Mouse (Mus musculus) CD4-positive naive resting alpha-beta T cell, adult 57 days (primary cell): ENCODE data around the gene Ms4a15. TPM values are rescaled to one million over a fixed set of nuclear protein-coding genes. Genes with fewer than 3 reads are reported as not detected.

Source experiments
- total RNA-seq: library from RNA; stranded (reverse); gene quantifications from one replicate; pipeline ENCODE4 v1.2.4, GENCODE M21; 2023

The Ms4a15 gene
- not detected for total RNA-seq

DNA sequence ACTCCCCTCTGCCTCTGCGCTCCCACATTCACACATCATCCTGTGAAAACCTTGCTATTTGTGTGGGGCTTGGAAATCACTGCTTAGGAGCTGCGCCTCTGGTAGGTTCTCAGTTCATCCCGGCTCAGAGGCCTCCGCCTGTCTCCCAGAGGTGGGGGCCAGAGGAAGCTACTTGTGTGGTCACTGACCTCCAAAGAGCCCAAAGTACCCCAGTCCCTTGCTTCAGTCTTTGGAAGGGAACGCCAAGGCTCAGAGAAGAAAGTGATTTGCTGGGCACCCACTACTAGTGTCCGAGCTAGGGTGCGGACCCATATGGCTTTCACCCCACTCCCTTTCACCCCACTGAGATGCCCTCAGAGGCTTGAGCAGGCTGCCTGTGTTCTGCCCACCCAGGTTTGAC, at the start of gene Ms4a15:
TSS of gene Ms4a15 (minus strand) at position 101 of the 400 bp plus-strand sequence.

GRCm38 (mm10) chr19:11017891-11018290, 24.8 kb upstream of the Ms4a15 start, which contains the start of gene Ms4a18:
Ms4a18 (minus strand) TSS chr19:11018031.

DNA sequence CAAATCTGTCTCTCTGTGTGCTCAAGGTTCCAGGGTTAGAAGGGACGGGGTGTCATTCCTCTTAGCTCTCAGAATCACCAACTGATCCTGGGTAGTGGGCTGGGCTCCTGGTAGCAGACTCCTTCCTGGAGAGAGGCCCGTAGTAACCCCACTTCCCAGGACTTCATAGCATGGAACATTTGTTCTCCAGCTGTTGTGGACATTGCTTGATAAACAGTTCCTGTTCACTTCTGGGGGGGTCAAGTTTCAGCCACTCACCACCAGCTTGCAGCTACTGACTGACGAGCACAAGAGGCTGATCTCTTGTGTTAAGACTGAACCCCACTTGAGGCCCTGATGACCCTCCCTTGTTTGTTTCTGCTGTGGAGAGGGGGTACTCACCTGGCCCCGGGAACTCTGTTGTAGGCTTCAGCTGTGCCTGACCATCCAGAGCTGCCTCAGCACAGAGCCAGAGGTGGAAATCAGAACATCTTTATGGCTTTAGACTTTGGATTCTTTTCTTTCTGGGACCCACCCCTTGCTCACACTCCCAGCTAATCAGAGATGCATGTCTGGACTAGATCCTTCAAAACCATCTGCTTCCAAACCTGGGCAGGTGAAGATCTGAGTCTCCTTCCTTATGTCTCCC, 18.7 kb downstream of the Ms4a15 start, which contains the start of gene Ms4a10:
TSS of gene Ms4a10 (minus strand) at position 433 of the 628 bp plus-strand sequence.

GRCm38 (mm10) chr19:10949112-10949511, 43.9 kb downstream of the Ms4a15 start, which contains the start of gene Ccdc86:
Ccdc86 (minus strand) TSS chr19:10949266.

DNA sequence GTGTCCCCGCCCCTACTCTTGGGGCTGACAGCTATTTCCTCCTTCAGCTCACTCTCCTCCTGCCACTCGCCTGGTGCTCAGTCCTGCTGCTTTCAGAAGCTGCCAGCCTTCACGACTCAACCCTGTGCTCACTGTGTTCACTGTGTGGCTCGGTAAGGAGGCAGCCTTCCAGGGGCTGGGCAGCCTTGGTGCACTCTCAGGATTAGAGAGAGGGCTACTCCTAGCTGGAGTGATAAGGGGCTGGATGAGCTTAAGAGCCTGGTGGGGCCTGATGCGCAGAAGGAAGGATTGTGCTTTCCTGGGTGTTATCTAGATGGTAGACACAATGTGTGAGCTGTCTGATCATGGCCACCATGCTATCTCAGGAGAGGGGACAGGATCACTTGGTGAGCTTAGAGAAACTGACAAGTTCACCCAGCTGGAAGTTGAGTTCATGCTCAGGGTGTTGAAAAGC, 55.9 kb downstream of the Ms4a15 start, which contains the start of gene Ptgdr2:
TSS of gene Ptgdr2 (plus strand) at position 51 of the 454 bp plus-strand sequence.

Other genes with a start within 250 kb of the Ms4a15 start
- 291 TPM for gene Cd6, start 163.2 kb downstream of the Ms4a15 start, total RNA-seq
- gene Slc15a3, start 153.5 kb downstream of the Ms4a15 start, total RNA-seq, result 2.1 TPM
- 0.44 TPM for gene Tmem132a, start 123.3 kb downstream of the Ms4a15 start, total RNA-seq
- 27.3 TPM for gene Tmem109, start 111.2 kb downstream of the Ms4a15 start, total RNA-seq
- gene Prpf19, start 98.0 kb downstream of the Ms4a15 start, total RNA-seq, result 109 TPM
- gene Zp1, start 72.6 kb downstream of the Ms4a15 start, total RNA-seq, result not detected
- not detected for gene Ptgdr2, start 56.1 kb downstream of the Ms4a15 start, total RNA-seq
- gene Ccdc86, start 44.0 kb downstream of the Ms4a15 start, total RNA-seq, result 25.2 TPM
- gene Ms4a10, start 18.6 kb downstream of the Ms4a15 start, total RNA-seq, result not detected
- not detected for gene Ms4a18, start 24.8 kb upstream of the Ms4a15 start, total RNA-seq
- 1.5 TPM for gene Ms4a8a, start 87.9 kb upstream of the Ms4a15 start, total RNA-seq
- not detected for gene 1700017D01Rik, start 137.6 kb upstream of the Ms4a15 start, total RNA-seq
- not detected for gene 1700025F22Rik, start 172.1 kb upstream of the Ms4a15 start, total RNA-seq
- not detected for gene Ms4a13, start 203.5 kb upstream of the Ms4a15 start, total RNA-seq
- not detected for gene Ms4a12, start 239.2 kb upstream of the Ms4a15 start, total RNA-seq